Mouse (Mus musculus) ovary, adult 10 weeks (tissue): ENCODE measurements around the gene Olfr437. TPM values are rescaled to one million over a fixed set of nuclear protein-coding genes. Genes with fewer than 3 reads are reported as not detected.

Experiments used
- polyA plus RNA-seq: library from polyadenylated mRNA; stranded (reverse); fragments of 350-450 nt; fragmentation: Illumina TruSeq; extraction: RNeasy Lipid Tissue Mini Kit (QIAGEN cat#74804); gene quantifications from one replicate; pipeline ENCODE4 v1.2.3, GENCODE M21; 2014

The Olfr437 gene
- polyA plus RNA-seq, result not detected

DNA sequence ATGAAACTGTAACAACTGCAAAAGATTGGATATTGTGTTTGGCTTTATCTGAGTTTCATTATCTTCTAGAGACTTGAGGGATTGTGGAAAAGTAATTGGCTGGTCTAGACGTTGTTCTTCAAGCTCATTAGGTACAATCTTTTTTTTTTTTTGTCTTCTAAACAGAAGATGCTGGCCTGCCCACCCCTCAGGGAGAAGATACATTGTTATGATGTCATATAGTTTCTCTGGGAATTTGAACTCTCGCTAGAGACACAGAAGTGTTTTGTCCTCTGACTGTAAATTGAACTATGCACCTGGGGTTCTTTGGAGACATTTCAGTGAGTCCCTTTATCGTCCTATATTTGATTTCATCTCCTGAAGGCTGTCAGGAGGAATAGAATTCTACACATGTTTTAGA, at the start of gene Olfr437:
Olfr437 (plus strand) TSS at position 301 of the 400 bp plus-strand sequence.

DNA sequence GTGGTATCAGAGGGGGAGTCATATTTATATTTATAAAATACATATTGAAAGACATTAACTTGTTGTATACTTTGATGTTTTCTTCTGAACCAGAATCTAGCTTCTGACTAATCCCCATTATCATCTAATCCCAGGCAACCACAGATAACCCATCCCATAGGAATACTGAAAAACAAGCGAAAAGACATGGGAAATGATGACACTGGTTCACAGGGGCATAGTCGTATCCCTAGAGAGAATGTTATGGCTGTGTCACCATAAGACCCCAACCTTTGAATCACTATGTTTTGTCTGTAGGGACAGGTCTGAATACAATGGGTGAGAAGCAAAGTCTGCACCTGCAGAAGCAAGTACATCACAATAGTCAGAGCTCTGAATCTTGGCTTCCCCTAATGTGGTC, 16.8 kb upstream of the Olfr437 start, which contains the start of gene Olfr237-ps1:
Olfr237-ps1 (plus strand) TSS at position 301 of the 400 bp plus-strand sequence.

DNA sequence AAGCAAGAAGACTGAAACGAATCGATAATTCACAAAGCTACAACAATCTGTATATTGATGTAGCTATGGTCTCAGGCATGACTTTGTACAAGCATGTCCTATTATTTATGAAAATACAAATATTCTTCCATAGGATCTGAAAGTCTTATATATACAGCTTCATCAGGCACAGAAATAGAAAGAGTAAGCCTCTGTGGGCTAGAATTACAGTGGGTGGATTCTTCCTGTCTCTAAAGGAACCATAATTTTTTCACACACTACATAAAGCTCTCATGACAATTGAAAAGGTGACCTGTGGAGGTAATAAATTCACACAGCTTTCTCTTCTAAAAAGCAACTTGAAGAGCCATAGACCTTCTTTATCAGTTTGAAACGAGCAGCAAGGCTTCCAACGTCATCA, 8.8 kb downstream of the Olfr437 start, which contains the start of gene Olfr13:
Olfr13 (plus strand) TSS at position 301 of the 400 bp plus-strand sequence.

DNA sequence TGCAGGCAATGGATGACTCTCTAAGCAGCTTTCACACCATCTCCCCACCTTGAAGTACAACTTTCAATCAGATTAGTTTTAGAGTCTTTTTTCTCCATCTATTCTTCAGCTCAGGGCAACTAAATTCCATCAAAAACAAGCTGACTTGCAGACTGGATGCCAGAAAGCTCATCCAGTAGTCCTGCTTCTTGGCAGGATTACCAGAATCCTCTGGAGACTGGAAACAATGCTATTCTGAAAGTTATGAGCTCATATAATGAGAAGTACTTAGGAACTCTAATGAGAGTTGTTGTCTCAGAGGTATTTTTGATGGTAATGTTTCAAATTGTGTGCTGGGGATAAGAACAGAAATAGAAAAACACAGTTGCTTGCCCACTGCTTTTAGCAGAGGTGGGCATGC, 33.7 kb downstream of the Olfr437 start, which contains the start of gene Olfr435:
Olfr435 (plus strand) TSS at position 366 of the 400 bp plus-strand sequence.

GRCm38 (mm10) chr6:43212873-43213272, 49.8 kb downstream of the Olfr437 start, which contains the start of gene Olfr434:
Gene Olfr434 (plus strand): TSS chr6:43213021.

Other genes starting within 250 kb of the Olfr437 start
- not detected for gene Olfr446, start 241.9 kb upstream of the Olfr437 start, polyA plus RNA-seq
- gene Olfr444, start 214.2 kb upstream of the Olfr437 start, polyA plus RNA-seq, result not detected
- not detected for gene Olfr441, start 56.9 kb upstream of the Olfr437 start, polyA plus RNA-seq
- gene Olfr237-ps1, start 16.7 kb upstream of the Olfr437 start, polyA plus RNA-seq, result not detected
- gene Olfr13, start 8.9 kb downstream of the Olfr437 start, polyA plus RNA-seq, result not detected
- gene Olfr435, start 33.9 kb downstream of the Olfr437 start, polyA plus RNA-seq, result not detected
- gene Olfr434, start 49.7 kb downstream of the Olfr437 start, polyA plus RNA-seq, result not detected
- not detected for gene Olfr47, start 68.2 kb downstream of the Olfr437 start, polyA plus RNA-seq
- 20.1 TPM for gene Arhgef5, start 102.3 kb downstream of the Olfr437 start, polyA plus RNA-seq
- 7.1 TPM for gene Nobox, start 146.3 kb downstream of the Olfr437 start, polyA plus RNA-seq